Mouse (Mus musculus) thymus, adult 2 months (tissue): ENCODE results near the gene Gm10300. TPM values are rescaled to one million over a fixed set of nuclear protein-coding genes. Genes with fewer than 3 reads are reported as not detected.

Experiments used
- DNase-seq: peaks from one replicate; pipeline ENCODE4 v3.0.0; 2021
- H3K27ac ChIP-seq: fragments of 200-500 bp; 2 replicates; pipeline ENCODE4 v1.5.1; 2012; ENCODE audit warnings: low read length, control low read depth; ENCODE audit not compliant: control insufficient read depth, insufficient read depth
- H3K27me3 ChIP-seq: fragments of 200-500 bp; 2 replicates; pipeline ENCODE4 v1.6.1; 2012; ENCODE audit warnings: mild to moderate bottlenecking, low read length, moderate library complexity, mixed read lengths; ENCODE audit not compliant: control insufficient read depth, insufficient read depth
- H3K36me3 ChIP-seq: fragments of 200-500 bp; 2 replicates; pipeline ENCODE4 v1.6.1; 2012; ENCODE audit warnings: mild to moderate bottlenecking, low read length, moderate library complexity; ENCODE audit not compliant: control insufficient read depth, insufficient read depth
- H3K4me1 ChIP-seq: fragments of 200-500 bp; replicated peaks from 2 replicates; pipeline ENCODE4 v1.6.1; 2012; ENCODE audit warnings: low read length; ENCODE audit not compliant: control insufficient read depth, insufficient read depth
- H3K4me3 ChIP-seq: fragments of 200-500 bp; 2 replicates; pipeline ENCODE4 v1.5.1; 2012; ENCODE audit warnings: mild to moderate bottlenecking, low read length, control low read depth, moderate library complexity; ENCODE audit not compliant: control insufficient read depth, insufficient read depth
- CTCF ChIP-seq: fragments of 200-500 bp; IDR thresholded peaks from 2 replicates; pipeline ENCODE4 v1.5.1; 2012; ENCODE audit warnings: mild to moderate bottlenecking, control low read depth, low read length, moderate library complexity, borderline replicate concordance; ENCODE audit not compliant: control insufficient read depth, poor library complexity, insufficient read depth; ENCODE audit errors: extremely low read depth
- POLR2A ChIP-seq: fragments of 200-500 bp; IDR thresholded peaks from 2 replicates; pipeline ENCODE4 v1.6.1; 2012; ENCODE audit warnings: mild to moderate bottlenecking, low read length, control low read depth, moderate library complexity; ENCODE audit not compliant: control insufficient read depth, poor library complexity, insufficient read depth; ENCODE audit errors: extremely low read depth
- WGBS: fragments of 180-500 bp; shearing (Covaris S2); methylation state at CpG from one replicate; pipeline ENCODE4 v1.1.7; 2018; 5-methylcytosine and 5-hydroxymethylcytosine counted together
- polyA plus RNA-seq: library from polyadenylated mRNA; depleted of rRNA; stranded (reverse); fragments of >200 nt; gene quantifications from 2 replicates; pipeline ENCODE4 v1.2.3, GENCODE M21; 2012

Gm10300 gene
- polyA plus RNA-seq, 1 experiment = 0.07 TPM

DNA sequence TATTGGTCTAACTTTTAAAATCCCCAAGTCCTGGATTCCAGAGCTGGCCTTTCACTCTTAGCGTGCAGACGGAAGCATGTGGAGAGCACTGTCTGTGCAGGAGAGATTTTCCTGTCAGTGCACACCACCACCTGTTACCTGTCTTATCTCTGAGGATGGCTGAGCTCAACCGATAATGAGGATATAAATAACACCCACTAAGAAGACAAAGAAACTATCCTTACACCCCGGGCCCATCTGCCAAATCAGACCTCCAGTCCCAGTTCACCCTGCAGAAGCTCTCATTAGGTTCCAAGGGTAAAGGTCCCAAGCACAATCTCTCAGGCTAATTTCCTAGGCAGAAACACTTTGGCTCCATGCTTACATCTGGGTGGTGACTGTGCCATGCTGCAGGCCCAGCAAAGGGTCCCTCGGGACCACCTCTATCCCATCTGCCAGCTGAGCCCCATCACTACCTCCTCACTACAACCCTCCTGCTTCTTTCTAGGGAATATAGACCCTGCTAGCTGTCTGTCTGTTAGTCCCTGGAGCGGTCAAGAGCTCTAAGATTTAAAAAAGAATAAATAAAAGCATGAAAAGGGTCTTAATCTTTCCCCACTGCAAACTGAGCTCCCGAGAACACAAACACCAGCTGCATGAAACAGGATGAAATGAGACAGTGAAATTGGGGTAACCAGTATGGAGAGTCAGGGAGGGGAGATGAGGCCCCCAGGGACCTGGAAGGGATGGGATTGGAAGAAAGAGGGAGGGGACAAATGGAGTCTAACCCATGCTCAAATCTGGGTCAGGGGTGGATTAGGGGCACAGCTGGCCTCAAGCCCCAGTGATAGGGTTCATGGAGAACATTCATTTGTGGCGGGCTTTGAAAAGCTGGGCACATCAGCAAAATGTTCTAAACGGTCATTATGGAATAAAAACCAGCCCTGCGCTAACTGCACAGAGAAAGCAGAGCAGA lies 22.9 kb upstream of the Gm10300 start:
- DNase-seq = no peak
- Histone ChIP-seq H3K27me3 (no peaks in the 10 kb centered on the region), H3K4me3 (no peak overlapping the region), H3K27ac (peak overlapping the region; percentile 13; the same call in 1 of the 2 replicates), H3K36me3 (no peaks in the 10 kb centered on the region), H3K4me1 (peaks cover 20% of the 10 kb centered on the region)
- no peak for TF ChIP-seq POLR2A
- TF ChIP-seq CTCF = no peak
- 95% methylated on average over 10 of the region's 10 CpGs for WGBS

DNA sequence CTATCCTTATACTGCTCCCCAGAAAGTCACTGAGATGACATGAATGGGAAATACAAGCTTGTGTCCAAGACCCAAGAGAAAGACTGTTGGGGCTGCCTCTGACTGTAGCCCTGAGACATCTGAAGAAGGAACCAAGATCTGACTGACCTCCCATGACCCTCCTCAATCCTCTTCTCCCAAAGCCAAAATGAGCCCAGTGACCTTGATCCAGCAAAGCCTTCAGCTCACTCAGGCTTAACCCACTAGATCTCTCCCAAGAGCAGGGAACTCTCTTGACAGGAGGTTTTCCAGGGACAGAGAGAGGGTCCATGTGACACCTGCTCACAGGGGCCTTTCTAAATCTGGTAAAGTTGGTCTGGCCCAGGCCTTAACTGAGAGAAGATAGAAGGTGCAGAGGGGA lies 17.2 kb upstream of the Gm10300 start:
- TF ChIP-seq POLR2A (no peak), CTCF (no peak)
- no peak overlapping the region for H3K27ac ChIP-seq
- H3K4me3 ChIP-seq = no peak overlapping the region
- no peaks in the 10 kb centered on the region for H3K27me3 ChIP-seq
- H3K4me1 ChIP-seq = peaks cover 4% of the 10 kb centered on the region
- no peak for DNase-seq
- no peaks in the 10 kb centered on the region for H3K36me3 ChIP-seq

DNA sequence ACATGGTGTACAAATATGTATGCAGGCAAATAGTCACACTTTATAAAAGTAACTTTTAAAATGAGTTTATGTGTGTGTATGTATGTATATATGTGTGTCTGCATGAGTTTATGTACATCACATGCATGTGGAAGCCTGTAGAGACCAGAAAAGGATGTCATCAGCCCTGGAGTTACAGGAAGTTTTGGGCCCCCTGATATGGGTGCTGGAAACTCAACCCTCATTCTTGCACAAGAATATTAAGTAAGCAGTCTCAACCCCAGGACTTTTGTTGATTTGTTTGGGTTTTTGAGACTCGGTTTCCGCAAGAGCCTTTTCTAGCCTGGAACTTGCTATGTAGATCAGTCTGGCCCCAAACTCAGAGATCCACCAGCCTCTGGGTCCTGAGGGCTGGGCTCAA lies 15.0 kb upstream of the Gm10300 start:
- H3K27ac ChIP-seq = no peak overlapping the region
- no peaks in the 10 kb centered on the region for H3K27me3 ChIP-seq
- no peak for DNase-seq
- TF ChIP-seq POLR2A (no peak), CTCF (no peak)
- H3K36me3 ChIP-seq = no peaks in the 10 kb centered on the region
- H3K4me3 ChIP-seq = no peak overlapping the region
- no peaks in the 10 kb centered on the region for H3K4me1 ChIP-seq
- WGBS = 99% methylated on average over 2 of the region's 2 CpGs

DNA sequence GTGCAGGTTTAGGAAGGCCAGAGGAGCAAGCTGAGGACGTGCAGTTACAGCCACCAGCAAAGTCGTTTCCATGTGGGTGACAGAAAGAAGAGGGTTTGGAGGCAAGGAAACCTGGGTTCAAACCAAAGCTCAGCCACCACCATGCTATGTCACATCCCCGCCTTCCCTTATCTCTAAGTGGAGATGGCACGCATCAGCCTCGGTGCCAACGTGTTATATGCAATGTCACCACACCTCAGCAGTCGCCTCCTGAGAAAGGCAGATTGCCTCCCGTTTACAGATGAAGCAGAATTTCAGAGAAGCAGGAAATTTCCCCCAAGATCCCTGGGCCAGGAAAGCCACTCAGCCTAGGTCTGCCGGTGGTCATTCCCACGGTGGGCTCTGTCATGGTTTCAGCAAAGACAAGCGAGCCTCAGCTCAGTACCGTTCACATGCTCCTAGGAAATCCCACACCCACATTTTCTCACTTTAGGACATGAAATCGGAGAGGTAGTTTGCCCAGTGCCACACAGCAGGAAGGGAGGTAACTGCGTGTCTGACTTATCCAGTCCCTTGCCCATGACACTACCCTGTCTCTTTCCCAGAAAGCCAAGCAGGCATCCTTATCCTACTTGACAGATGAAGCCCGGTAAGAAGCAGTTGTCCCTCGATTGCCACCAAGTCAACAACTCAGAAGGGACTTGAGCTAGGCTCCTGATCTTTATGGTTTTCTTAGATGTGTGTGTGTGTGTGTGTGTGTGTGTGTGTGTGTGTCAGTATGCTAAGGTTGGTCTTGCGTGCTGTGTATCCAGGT lies 14.3 kb upstream of the Gm10300 start:
- H3K4me1 ChIP-seq = no peaks in the 10 kb centered on the region
- WGBS = 90% methylated on average over 17 of the region's 17 CpGs
- H3K27ac ChIP-seq = no peak overlapping the region
- TF ChIP-seq POLR2A = no peak
- no peak for TF ChIP-seq CTCF
- H3K27me3 ChIP-seq = no peaks in the 10 kb centered on the region
- no peak for DNase-seq
- H3K4me3 ChIP-seq = no peak overlapping the region
- no peaks in the 10 kb centered on the region for H3K36me3 ChIP-seq

DNA sequence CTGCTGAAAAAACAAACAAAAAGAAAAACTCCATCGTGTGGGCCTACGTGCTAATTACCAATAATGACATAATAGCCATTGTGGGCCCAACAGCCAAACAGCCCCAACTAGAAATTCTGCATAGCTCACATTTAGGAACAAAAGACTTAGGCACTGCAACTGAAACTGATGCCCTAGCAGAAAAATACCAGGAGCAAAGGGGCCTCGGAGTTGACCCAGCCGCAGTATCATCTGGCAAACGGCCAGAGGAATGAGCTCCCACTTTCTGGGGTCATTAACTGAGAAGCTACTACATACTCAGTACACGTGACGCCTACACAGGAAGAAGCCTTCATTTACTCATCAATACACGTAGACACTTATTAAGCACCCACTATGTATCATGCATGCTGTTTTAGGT lies 12.2 kb upstream of the Gm10300 start:
- TF ChIP-seq CTCF (no peak), POLR2A (no peak)
- Histone ChIP-seq H3K4me3 (no peak overlapping the region), H3K36me3 (no peaks in the 10 kb centered on the region), H3K4me1 (no peaks in the 10 kb centered on the region), H3K27me3 (no peaks in the 10 kb centered on the region), H3K27ac (no peak overlapping the region)
- WGBS = 90% methylated on average over 8 of the region's 8 CpGs
- no peak for DNase-seq
